Mouse (Mus musculus): ENCODE measurements at regions not wholly inside any gene's neighbourhood (a gene's known extent, or its start where the extent isn't known, plus 50 kb on each side); places are given as distances from the start of the nearest gene placed in this dataset.
"Not testable (repeated sequence)": the region's sequence is repeated elsewhere in the genome, so short reads cannot be mapped to it uniquely, and the experiment has no call there.

DNA sequence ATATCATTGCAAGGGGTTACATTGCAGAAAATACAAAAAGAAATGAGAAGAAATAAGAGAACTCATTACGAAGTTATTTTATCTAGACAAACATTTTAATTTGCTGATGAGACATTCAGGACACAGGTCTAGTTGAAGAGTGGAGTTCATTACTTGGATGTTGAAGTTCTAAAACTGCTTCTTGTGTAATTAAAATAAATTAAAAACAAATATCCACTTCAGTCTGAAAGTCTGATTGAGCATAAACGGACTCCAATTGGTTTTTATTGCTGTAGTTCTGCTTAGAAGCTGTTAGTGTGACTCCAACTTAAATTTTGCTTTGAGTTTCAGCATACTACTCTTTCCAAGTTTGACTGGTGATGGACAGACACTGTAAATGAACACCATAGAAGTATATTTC, 238.3 kb downstream of the Mef2c start:
- DNase-seq (ENCODE audit: extremely low spot score in 1 of 2, low spot score in 1 of 2): no peak

DNA sequence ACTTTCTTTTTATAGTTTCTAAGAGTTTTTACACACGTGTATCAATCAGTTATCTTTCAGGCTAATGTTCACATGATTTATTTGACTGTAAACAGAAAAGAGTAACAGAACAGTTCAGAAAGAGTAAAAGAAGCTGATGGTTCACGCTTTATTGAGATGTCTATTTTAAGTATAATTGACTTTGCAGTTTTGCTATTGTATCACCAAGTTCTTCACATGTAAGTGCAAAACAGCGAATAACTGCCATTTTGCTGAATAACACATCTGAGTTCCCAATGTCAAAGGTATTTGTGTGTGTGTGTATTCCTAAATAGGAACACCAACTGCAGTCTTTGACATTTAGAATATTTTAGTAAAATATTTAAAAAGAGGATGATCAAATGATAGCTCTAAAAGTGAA, 238.7 kb downstream of the Mef2c start:
- no peak for DNase-seq (ENCODE audit: extremely low spot score in 1 of 2, low spot score in 1 of 2)

DNA sequence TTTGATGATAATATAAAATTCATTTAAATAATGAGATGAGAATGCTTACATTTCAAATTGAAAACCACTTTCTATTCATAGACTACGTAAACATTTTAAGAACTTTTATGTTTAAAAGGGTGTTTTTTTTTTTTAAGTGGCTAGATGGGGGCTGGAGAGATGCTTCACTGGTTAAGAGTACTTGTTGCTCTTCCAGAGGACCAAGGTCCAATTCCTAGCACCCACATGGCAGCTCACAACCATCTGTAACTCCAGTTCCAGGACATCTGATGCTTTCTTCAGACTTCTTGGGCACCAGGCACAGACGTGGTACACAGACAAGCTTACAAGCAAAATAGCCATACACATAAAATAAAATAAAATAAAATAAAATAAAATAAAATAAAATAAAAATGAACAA, 239.5 kb downstream of the Mef2c start:
- no peak for DNase-seq (ENCODE audit: extremely low spot score in 1 of 2, low spot score in 1 of 2)

DNA sequence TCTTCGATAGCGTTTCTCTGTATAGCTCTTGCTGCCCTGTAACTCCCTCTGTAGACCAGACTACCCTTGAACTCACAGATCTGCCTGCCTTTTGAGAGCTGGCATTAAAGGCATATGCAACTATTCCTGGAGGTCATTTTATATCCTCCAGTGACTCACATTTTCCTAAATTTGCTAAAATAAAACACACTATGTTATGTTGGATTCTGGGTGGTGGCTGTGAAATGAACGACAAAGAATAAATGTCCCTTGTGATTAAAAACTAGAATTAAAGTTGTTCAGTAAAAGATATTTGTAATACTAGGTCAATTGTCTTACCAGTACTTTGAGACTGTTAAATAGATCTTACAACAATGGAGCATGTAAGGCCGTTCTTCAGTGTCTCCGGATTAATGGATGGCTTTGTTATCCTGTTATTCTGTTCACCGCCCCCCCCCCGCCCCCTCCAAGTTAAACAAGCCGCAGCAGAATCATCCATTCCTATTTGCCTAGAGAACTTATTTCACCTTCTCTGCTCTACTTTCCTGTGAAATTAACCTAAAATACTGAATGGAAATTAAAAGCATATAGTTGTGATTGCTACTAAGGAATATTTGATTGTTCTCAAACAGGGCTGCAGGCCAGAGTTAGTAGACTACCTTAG, 240.4 kb downstream of the Mef2c start:
- no peak for DNase-seq (ENCODE audit: extremely low spot score in 1 of 2, low spot score in 1 of 2)

DNA sequence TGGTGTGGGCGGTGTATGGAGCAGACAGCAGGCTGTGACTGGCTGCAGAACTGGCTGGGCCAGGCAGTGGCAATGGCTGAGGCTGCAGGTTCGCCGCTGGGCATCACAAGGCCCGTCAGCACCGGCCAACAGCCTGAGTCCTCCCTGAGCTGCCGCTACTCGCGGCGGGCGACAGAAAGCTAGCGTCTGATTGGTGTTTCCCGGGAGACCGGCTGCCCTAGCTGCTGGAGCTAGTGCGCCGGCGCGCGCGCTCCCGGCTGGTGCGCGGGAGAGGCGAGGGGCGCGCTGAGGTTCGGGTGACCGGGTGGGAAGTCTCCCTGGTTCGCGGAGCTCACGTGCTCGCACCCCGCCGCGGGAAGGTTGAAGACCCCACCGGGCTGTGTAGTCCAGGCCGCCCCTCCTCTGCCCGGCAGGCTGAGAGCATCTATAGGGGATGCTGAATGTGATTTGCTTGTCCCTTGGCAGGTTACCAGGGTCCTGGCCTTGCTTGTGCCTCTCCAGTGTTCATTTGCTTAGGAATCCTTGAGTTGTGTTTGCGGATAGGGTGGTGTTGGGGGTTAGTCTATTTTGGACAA, 241.2 kb downstream of the Mef2c start:
- DNase-seq (ENCODE audit: extremely low spot score in 1 of 2, low spot score in 1 of 2): peak; percentile 83 to 93

DNA sequence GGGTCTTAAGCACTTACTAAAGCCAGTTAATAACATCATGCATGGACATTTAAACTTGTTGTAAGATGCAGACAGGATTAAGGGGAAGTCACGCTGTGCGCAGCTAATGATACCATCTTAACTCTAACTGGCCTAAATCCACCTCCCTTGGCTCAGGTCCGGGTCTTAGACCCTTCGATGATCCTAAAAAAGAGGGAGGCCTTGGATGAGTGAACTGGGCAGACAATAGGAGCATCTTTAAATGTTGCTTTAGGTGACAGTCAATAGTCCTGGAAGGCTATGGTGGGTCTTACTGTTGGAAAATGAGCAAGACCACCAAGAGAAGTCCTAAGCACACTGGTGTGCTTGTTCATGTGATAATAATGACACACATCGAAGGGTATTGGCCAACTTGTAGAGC, 242.1 kb downstream of the Mef2c start:
- no peak for DNase-seq (ENCODE audit: extremely low spot score in 1 of 2, low spot score in 1 of 2)

DNA sequence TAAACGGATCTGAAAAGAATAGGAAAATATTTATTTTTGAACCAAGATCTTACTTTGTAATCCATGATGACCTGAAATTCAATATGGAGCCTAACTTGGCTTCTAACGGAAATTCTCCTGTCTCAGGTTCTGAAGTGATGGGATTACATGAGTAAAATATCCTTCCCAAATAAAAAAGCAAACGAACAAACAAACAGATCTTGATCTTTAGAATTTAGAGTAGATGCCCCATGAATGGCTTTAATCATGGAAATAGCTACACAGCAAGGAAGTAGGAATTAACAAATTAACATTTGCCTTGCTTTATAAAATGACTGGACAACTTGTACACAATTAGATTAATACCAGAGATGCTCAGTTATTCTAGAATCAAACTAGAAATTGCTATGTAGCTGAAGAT, 243.8 kb downstream of the Mef2c start:
- DNase-seq (ENCODE audit: extremely low spot score in 1 of 2, low spot score in 1 of 2): no peak

DNA sequence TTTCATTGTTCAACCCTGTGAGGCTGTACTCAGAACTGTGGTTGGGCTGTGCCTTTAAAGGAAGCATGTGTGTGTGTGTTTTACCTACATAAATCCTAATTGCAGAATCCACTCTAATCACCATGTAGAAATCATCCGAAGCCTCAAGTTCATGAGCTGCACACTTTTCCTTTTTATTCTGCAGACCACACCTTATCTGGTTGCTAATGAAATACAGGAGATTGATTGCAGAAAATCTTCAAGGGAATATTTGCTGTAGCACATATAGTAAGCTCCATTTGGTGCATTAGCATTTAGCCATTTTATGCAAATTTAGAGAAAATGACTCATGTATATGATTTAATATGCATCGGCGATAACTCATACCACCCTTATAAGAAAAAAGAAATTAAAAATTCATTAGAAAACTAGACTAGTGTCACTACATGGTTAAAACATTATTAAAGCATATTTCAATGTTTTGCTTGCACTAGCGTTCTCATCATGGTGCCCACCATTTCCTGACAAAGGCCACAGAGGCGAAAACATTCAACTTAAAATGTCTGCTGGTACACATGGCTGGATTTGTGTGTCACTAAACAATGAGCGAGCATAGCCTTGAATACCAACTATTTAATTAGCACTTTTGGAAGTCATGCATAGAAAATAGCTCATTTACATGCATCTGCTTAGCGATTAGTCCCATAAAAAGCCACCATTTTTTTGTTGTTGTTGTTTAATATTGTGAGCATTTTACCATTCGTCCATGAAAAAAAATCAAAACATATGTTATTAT, 245.7 kb downstream of the Mef2c start:
- no peak for DNase-seq (ENCODE audit: extremely low spot score in 1 of 2, low spot score in 1 of 2)

DNA sequence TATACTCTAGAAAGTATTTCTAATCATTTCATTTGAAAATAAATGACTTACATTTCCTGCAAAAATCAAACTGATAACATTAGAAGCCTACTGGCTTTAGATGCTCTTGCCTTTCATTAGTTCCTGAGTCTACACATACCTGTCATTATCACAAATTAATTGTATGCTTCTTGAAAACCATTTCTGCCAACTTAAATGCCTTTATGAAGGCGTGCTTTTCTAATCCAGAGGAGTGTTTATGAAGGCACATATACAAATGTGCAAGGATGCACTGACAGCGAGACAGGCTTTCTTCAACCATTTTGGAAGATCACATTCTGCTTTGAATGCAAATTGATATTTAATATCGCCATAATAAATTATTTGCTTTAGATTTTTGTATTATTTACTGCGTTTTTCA, 246.6 kb downstream of the Mef2c start:
- DNase-seq (ENCODE audit: extremely low spot score in 1 of 2, low spot score in 1 of 2): no peak

DNA sequence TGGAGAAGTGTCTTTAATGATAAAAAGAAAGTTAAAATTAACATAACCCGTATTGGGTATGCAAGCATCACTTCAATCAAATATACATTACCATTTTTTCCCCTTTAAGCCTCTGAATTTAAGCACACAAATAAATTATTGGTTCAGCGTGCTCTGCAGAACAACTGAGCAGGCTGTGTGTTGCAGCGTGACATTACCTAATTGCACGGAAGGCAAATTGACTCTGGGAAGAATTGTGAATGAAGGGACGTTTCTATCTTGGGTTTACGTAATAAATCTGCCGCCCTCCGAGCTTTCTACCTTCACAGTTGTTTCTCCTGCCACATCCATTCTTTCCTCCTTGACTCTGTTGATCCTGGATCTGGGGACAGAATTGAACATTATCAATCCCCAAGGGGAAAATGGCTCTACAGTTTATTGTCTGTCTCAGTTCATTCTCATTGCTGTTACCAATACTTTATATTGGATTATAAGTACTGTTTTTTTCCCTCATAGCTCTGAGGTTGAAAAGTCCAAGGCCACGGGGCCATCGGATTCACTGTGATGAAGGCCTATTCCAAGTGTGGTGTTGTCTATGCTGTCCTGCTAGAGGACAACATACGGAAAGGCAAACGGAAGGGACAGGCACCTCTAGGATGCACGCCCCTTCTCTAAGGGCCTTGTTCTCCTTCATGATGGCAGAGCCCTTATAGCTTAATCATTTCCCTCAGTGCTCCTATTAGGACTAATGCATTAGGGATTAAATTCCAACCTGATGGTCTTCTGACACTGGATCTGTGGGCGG, 256.7 kb downstream of the Mef2c start:
- no peak for DNase-seq (ENCODE audit: extremely low spot score in 1 of 2, low spot score in 1 of 2)

DNA sequence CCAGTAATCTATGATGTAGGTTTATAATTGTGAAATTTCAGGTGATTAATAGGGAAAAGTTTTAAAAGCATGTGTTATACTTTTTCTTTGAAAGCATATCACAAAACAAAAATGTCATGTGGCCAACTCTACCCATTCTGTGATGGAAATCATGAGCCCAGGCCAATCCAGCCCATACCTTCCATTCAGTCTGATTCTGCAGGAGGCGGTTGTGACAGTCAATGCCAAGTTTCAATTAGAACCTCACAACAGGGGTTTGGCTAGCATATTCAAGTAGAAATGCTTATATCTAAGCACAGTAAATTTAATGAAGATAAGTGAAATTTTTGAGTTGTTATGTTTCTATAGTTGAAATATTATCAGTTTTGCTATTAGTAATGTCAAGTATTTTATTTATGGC, 258.6 kb downstream of the Mef2c start:
- DNase-seq (ENCODE audit: extremely low spot score in 1 of 2, low spot score in 1 of 2): no peak

DNA sequence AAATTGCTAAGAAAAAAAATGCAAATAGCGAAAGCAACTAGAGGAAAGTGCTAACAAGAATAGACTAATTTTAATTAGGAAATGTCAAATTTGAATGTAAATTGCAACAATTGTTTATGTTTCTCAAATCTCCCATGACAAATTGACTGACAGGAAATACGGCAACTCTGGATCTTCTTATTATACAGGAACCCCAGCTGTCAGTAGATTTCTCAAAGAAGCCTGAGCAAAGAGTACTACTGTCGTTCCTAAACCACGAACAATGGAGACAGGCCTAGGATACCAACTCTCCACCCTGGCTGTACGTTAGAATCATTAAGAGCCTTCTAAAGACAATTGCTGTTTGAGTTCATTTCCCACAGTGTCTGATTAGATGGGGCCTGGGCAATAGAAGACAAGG, 259.5 kb downstream of the Mef2c start:
- DNase-seq (ENCODE audit: extremely low spot score in 1 of 2, low spot score in 1 of 2): not testable (repeated sequence)

DNA sequence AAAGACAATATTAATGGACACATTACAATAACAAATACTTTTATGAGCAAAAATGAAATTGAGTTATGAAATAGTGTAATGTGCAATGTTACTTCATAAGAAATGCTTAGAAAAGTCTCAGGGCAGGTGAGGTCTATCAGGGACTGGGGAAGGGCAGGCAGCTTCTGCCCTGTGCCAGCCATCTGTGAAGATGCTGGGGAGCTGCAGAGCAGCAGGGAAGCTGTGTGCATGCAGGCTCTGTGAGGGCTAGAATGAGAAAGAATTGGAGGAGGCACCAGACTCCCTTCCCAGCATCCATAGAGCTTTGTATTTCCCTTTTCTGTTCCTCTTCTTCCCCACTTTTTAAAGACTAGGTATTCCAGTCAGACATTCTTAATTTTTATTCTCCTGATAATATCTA, 281.8 kb downstream of the Mef2c start:
- no peak for DNase-seq (ENCODE audit: extremely low spot score in 1 of 2, low spot score in 1 of 2)

DNA sequence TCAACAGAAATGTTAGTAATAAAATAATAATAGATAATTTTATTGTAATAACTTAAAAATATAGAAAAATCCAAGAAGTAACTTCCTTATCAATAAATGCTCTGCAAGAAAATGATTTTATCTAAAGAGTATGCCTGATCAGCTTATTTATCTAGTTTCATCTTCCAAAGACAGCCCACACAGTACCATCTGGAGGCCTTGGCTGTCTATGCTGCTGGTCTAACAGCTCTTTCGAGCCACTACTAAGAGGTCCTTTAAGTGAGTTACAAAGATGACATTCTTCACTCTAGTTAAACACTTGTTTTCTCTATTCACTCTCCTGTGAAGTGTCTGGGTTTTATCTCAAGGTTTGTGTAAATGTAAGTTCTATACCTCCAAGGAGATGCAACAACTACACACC, 305.7 kb downstream of the Mef2c start:
- DNase-seq (ENCODE audit: extremely low spot score in 1 of 2, low spot score in 1 of 2): no peak

DNA sequence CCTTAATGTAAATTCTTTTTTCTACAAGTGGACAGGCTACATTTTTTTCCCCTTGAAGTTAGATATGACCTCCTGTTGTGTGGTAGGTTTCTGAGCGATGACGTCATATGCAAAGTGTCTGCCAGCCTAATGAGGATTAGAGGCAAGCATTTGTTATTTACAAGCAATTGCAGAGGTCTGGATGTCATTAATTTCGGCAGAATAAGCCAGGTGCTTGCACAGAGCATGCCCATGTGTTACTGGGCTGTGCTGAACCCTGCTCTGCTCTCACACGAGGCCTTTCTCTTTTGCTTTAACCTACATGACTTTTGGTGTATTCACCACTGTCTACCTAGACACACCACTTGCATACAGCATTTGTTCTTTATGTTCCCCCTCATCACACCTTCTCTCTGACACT, 316.5 kb downstream of the Mef2c start:
- DNase-seq (ENCODE audit: extremely low spot score in 1 of 2, low spot score in 1 of 2): no peak

DNA sequence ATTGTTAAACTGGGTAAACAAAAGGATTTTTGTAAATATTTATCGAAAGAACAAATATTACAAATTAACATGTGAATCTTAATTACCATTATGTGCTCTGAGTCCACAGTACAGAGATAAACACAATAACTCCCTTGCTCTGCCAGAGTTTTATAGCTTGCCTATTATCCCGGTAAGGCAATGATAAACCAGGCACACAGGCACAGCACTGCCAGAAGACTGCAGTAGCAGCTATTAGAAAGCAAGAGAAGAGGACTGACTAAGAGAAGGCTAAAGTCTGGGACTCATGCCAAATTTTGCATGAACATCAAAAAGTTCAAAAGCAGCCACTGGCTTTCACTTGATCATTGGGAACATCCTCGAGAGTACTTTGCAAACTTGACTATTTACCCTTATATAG, 316.9 kb downstream of the Mef2c start:
- DNase-seq (ENCODE audit: extremely low spot score in 1 of 2, low spot score in 1 of 2): no peak

DNA sequence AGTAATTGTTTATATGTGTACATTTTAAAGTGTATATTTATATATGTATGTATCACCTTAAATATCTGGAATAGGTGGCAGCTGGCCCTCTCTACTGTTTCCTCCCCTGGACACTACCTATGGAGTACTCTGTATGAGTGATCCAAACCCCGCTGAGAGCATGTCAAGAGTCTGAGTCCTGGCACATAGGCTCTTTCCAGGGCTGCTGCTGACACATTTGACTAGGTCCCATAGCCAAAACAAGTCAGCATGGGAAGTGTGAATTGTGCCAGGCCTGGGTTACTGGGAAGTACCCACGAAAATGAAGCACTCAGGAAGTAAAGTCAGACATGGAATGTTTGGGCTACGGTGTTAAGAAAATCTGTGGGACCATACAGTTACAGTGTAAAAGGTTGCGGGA, 321.1 kb downstream of the Mef2c start:
- no peak for DNase-seq (ENCODE audit: extremely low spot score in 1 of 2, low spot score in 1 of 2)

DNA sequence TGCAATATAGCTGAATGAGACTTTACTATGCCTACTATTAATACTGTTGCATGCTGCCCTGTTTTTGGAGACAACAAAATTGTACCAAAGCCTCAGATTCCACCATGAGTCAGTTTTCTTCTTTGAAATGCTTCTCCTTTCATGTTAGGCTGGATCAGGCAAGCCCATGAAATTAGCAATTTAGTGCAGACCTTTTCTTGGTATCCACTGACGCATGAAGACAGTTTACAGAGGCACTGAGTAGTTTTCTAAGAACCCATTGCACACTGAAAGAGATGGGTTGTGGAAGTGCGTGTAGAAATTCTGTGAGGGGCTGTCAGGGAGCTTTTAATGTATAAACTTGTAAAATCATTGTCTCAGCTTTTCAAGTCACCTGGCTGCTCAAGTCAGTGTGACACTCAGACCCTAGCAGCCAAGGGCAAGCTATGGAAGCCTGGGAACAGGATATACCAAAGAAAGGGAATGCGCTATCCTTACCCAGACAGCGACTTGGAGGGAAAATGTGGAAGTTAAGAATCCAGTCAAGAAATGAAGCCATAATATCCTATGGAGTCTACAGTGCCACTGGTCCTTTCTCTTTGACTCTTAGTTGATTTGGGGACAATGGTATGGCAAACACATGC, 323.1 kb downstream of the Mef2c start:
- no peak for DNase-seq (ENCODE audit: extremely low spot score in 1 of 2, low spot score in 1 of 2)

DNA sequence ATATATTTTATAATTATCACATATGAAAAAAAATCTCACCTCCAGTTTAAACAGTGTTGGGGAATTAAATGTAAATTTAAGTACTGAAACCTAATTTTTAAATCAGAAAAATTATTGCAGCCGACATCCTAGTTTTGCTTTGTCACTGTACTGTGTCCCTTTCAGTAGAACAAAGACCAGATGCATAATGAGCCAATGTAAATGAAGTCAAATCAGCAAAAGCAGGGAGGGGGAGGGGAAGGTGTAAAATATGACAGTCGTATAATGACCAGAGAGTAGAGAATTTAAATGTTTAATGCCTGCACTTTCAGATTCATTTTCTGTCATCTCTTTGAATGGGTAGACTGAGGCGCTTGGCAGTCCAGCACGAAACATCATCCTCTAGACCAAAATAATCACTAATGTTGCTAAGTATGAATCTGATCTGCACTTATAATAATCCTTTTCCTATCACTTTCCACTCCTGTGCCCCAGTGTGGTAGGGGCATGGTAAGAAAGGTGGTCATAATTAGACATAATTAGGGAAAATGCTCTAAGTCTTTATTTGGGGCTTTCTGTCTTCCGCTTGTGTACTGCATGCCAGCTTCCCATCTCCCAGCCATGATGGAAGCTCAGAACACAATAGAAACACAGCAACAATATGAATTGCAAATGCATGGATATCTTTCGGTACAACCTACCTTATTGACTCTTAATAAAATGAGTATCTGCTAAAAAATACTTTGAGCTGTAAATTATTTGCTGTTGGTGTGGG, 356.0 kb upstream of the Tmem161b start:
- DNase-seq (ENCODE audit: extremely low spot score in 1 of 2, low spot score in 1 of 2): no peak

DNA sequence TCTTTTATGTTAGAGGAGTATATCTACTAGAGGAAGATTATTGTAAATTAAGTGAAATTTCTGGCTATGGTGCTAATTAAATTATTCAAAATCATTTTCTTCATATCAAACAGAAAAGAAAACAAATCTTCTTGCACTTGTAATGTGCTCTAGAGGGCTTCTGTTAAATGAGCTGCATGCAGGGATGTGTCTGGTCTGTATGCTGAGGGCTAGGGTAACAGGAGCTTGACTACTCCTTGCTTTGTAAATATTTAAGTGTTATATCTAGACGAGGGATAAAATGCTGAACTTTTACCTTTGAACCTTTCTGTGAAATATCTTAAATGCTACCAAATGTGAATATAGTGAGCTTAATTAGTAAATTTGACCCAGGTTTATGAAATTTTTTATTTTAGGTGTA, 354.9 kb upstream of the Tmem161b start:
- no peak for DNase-seq (ENCODE audit: extremely low spot score in 1 of 2, low spot score in 1 of 2)
